Mouse (Mus musculus) lung, embryonic 16.5 days (tissue): ENCODE data around the gene Mdk. TPM values are rescaled to one million over a fixed set of nuclear protein-coding genes. Genes with fewer than 3 reads are reported as not detected.

Experiments used
- ATAC-seq: fragments of 200-750 bp; cut with Nextera tagmentation; 2 replicates; pipeline ENCODE4 v1.8.0; 2017; ENCODE audit warnings: low read depth, mild to moderate bottlenecking, moderate library complexity
- H3K27ac ChIP-seq: fragments of 300-500 bp; sonication (generic); 2 replicates; pipeline ENCODE4 v1.5.1; 2014; ENCODE audit warnings: mild to moderate bottlenecking, control low read depth, low read length
- H3K27me3 ChIP-seq: fragments of 300-500 bp; sonication (generic); 2 replicates; pipeline ENCODE4 v1.6.1; 2014; ENCODE audit warnings: low read depth, low read length, mixed read lengths; ENCODE audit not compliant: control insufficient read depth, insufficient read depth
- H3K36me3 ChIP-seq: fragments of 300-500 bp; sonication (generic); 2 replicates; pipeline ENCODE4 v1.6.1; 2014; ENCODE audit warnings: low read length; ENCODE audit not compliant: control insufficient read depth, insufficient read depth
- H3K4me1 ChIP-seq: fragments of 300-500 bp; sonication (generic); replicated peaks from 2 replicates; pipeline ENCODE4 v1.6.1; 2014; ENCODE audit warnings: low read length, mixed read lengths; ENCODE audit not compliant: control insufficient read depth, insufficient read depth
- H3K4me2 ChIP-seq: fragments of 300-500 bp; sonication (generic); 2 replicates; pipeline ENCODE4 v1.6.1; 2014; ENCODE audit warnings: low read depth, low read length, control low read depth
- H3K4me3 ChIP-seq: fragments of 300-500 bp; sonication (generic); 2 replicates; pipeline ENCODE4 v1.5.1; 2014; ENCODE audit warnings: mild to moderate bottlenecking, low read length, control low read depth
- H3K9ac ChIP-seq: fragments of 300-500 bp; sonication (generic); 2 replicates; pipeline ENCODE4 v1.6.1; 2014; ENCODE audit warnings: low read length, control low read depth
- H3K9me3 ChIP-seq: fragments of 300-500 bp; sonication (generic); 2 replicates; pipeline ENCODE4 v1.6.1; 2016; ENCODE audit warnings: low read length; ENCODE audit not compliant: control insufficient read depth
- WGBS: fragments of 180-500 bp; shearing (Covaris S2); extraction: QIAGEN DNeasy Blood & Tissue Kit; methylation state at CpG from one replicate; pipeline ENCODE4 v1.1.7; 2014; 5-methylcytosine and 5-hydroxymethylcytosine counted together
- polyA plus RNA-seq: library from polyadenylated mRNA; unstranded; fragments of >200 nt; fragmentation: Nextera tagmentation; extraction: Ambion mirVana; gene quantifications from 2 replicates; pipeline ENCODE4 v1.2.1, GENCODE M21; 2015

Mdk gene
- polyA plus RNA-seq, 1 experiment from 2014 or later: 776 TPM

DNA sequence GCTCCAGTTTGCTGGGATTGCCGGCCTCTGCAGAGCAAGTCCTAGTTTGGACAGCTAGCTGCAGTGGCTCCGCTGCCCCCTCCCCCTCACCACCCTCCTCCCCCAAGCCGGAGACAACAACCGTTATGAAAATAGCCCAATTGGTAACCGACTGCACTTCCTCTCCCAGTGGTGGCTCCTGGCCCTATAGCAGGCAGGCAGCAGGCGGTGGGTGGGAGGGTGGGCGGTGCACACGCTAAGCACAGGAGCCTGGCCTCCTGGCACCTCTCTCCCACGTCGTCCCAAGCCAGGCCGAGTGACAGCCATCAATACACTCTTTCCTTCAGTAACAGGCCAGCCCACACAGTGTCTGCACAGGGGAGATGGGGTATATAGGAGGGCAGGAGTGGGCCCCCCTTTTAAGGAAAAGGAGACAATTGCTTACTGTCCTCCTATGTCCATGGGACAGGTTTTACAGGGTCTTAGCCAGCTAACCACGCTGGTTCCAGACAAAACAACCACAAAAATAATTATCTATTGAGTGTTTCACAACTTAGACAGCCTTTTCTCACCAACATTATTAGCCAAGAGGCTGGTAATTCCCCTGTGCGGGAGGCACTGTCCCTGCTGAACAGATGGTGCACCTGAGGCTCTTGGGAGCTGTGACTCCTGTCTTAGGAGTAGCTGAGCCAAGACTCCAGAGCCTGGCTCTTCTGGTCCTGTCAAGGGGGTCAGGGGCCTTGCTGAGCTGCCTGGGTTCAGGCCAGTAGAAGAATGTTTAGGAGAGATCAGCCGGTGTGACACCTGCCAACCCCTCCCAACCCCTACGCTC lies 18.4 kb upstream of the Mdk start:
- peak overlapping the region; percentile 29 for H3K4me3 ChIP-seq
- peaks cover 64% of the 10 kb centered on the region for H3K4me1 ChIP-seq

DNA sequence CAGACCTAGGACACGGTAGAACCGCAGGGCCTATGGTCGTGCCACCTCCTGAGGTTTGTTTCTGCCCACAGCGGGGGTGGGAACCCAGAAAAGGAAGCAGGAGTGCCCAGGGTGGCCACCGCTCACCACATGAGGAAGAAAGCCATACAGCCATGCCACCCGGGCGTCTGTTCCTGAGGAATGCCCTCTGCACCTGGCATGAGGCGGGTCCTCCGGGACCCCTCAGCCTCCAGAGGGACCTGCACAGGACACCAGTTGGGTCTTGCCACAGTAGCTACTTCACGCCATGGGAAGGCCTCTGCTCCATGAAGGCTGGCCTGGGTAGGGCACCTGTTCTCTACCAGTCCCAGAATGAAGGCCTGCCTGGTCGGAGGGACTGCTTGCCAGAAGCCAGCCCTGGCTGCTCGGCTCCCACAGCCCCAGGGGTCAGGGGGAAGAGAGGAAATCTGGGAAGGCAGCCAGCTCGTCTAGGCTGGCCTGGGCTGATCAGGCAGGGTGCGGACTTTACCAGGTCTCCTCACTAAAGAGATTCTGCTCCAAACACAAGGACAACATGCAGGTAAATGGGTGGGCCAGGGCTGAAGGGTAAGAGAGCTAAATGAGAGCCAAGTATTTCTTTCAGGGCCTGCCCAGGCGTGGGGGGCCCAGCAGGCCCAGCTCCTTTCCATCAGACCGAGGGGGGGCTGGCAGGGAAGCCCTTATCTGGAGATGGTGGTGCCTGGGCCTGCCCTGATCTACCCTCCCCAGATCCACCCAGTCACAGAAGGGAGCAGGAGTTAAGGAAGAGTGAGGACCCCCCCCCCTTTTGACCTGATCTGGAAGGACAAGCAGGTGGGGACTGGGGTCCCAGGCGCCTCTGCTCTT lies 17.5 kb upstream of the Mdk start:
- Histone ChIP-seq H3K9me3 (no peaks in the 10 kb centered on the region), H3K4me1 (peaks cover 55% of the 10 kb centered on the region), H3K27ac (peak overlapping the region; percentile 89), H3K4me2 (peak overlapping the region; percentile 55), H3K27me3 (no peaks in the 10 kb centered on the region), H3K4me3 (peak overlapping the region; percentile 29), H3K9ac (peak overlapping the region; percentile 60), H3K36me3 (no peaks in the 10 kb centered on the region)
- WGBS: 54% methylated on average over 17 of the region's 17 CpGs
- ATAC-seq: peak; percentile 62

More for the DNA sequence above, 18.4 kb upstream of the Mdk start:
- Histone ChIP-seq H3K27me3 (no peaks in the 10 kb centered on the region), H3K4me2 (peak overlapping the region; percentile 55), H3K9ac (peak overlapping the region; percentile 60), H3K9me3 (no peaks in the 10 kb centered on the region), H3K36me3 (no peaks in the 10 kb centered on the region), H3K27ac (peak overlapping the region; percentile 89)
- ATAC-seq: peak; percentile 62
- WGBS: 19% methylated on average over 15 of the region's 15 CpGs

DNA sequence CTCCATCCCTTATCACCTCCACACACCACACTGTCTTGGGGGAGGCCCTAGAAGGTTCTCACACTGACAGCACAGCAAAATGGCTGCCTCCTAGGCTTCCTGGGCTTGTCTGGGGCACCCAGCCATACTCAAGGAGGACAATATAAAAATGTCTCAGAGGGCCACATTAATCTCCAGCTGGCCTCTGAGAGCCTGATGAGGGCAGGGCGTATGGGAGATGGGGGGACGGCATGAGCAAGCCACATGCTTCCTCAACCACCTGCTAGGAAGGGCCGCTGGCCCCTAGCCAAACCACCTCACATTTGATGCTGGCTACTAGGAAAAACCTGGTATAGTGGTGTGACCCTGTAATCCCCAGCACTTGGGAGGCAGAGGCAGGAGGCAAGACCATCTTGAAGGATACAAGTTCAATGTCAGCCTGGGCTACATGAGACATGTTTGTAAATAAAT lies 16.7 kb upstream of the Mdk start:
- H3K4me3 ChIP-seq: no peak overlapping the region
- no peaks in the 10 kb centered on the region for H3K9me3 ChIP-seq
- H3K27ac ChIP-seq: no peak overlapping the region
- no peaks in the 10 kb centered on the region for H3K27me3 ChIP-seq
- no peaks in the 10 kb centered on the region for H3K36me3 ChIP-seq
- no peak overlapping the region for H3K4me2 ChIP-seq
- H3K4me1 ChIP-seq: peaks cover 47% of the 10 kb centered on the region
- ATAC-seq: no peak
- WGBS: 58% methylated on average over 3 of the region's 3 CpGs
- no peak overlapping the region for H3K9ac ChIP-seq

DNA sequence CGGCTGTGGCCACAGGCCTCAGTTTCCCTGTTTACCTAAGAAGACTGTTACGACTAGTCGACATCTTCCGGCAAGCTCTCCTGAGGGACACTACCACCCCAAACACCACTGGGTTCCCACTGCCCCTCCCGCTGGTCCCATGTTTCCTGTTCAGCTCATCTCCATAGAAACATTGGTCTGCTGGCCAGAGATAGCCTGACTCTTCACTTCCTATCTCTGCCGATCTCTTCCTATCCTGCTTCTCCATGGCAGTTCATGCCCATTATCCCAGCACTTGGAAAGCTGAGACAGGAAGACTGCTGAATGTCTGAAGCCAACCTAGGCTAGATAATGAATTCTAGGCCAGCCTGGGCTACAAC lies 16.0 kb upstream of the Mdk start:
- H3K9ac ChIP-seq: no peak overlapping the region
- no peaks in the 10 kb centered on the region for H3K27me3 ChIP-seq
- H3K4me1 ChIP-seq: peaks cover 40% of the 10 kb centered on the region
- no peak overlapping the region for H3K4me3 ChIP-seq
- no peaks in the 10 kb centered on the region for H3K36me3 ChIP-seq
- no peak overlapping the region for H3K4me2 ChIP-seq
- peak overlapping the region; percentile 54 for H3K27ac ChIP-seq
- no peaks in the 10 kb centered on the region for H3K9me3 ChIP-seq
- 60% methylated on average over 6 of the region's 6 CpGs for WGBS
- no peak for ATAC-seq

DNA sequence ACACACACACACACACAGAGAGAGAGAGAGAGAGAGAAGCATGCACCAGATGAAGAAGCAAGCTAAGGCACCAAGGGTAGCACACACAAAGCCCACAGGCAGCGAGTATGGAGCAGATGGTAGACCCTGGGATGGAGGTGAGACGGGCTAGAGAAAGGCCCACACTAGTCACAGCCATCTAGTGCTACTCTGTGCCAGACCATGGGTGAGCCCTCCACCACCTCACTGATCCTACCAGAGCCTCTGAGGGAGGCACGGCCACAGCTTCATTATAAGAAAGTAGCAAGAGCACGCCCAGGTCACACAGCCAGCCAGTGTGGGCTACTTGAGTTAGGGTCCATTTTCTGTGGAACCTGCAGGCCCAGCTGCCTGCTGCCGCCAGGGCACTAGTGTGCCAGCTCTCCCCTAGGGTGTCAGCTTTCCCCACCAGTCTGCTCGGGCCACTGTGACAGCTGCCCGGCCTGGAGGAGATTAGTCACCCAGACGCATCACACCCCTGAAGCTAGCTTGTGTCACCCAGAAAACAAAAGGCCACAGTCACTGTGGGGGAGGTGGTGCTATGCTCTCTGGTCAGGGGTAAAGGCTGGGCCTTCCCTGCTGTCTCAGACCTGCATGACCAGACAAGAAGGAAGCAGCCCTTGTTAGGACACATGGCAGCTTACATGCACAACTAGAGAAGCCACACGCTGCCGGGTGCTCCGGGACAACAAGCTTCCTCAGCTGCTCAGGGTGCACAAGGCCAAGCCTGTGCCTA lies 15.5 kb upstream of the Mdk start:
- no peaks in the 10 kb centered on the region for H3K9me3 ChIP-seq
- ATAC-seq: no peak
- peak overlapping the region; percentile 54 for H3K27ac ChIP-seq
- no peak overlapping the region for H3K4me3 ChIP-seq
- H3K4me2 ChIP-seq: no peak overlapping the region
- H3K9ac ChIP-seq: peak overlapping the region; percentile 16; the same call in 1 of the 2 replicates
- H3K36me3 ChIP-seq: no peaks in the 10 kb centered on the region
- peaks cover 39% of the 10 kb centered on the region for H3K4me1 ChIP-seq
- no peaks in the 10 kb centered on the region for H3K27me3 ChIP-seq
- 59% methylated on average over 11 of the region's 11 CpGs for WGBS

DNA sequence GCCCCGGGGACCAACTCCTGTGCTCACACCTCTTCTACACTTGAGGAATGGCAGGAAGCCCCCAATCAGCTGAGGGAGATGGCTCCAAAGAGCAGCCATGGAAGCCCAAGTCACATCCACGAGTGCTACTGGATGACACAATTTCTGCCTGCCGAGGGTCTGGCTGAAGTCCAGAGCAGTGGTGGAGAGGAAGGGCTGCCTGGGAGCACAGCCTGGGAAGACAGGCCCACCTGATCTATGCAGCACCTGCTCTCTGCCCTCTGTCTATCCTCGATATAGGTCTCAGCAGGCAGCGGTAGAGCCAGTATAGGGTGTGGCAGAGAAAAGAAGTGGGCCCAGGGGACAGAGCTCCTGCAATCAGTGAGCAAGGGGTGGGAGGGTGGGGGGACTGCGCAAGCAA lies 14.7 kb upstream of the Mdk start:
- Histone ChIP-seq H3K36me3 (no peaks in the 10 kb centered on the region; the same call in 1 of the 2 replicates), H3K9ac (no peak overlapping the region), H3K27me3 (no peaks in the 10 kb centered on the region), H3K4me1 (peaks cover 39% of the 10 kb centered on the region), H3K4me3 (no peak overlapping the region), H3K4me2 (no peak overlapping the region), H3K27ac (no peak overlapping the region), H3K9me3 (no peaks in the 10 kb centered on the region)
- ATAC-seq: no peak
- 35% methylated on average over 6 of the region's 6 CpGs for WGBS

DNA sequence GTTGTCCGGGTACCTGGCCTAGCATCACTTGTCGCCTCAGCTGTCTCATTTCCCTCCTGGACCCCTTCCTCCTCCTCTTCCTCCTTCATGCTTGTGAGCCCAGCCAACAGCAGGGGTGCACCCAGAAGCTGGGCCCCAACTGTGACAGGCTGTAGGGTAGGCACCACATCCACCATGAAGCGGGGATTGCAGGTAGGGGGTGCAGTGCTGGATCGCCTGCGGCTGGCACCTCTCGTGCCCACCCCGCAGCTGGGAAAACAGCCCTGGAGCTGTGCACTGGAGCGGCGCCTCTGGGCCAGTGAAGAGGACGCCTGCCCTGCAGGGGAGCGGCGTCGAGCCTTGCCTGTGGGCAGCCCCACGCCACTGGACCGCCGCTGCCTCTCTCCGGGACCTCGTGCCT lies 13.4 kb upstream of the Mdk start, which contains the start of gene Gm9821:
TSS of gene Gm9821 (plus strand) at position 221 of the 400 bp plus-strand sequence.
- WGBS: 93% methylated on average over 18 of the region's 18 CpGs
- no peak within 1 kb of the TSS for H3K4me2 ChIP-seq
- no peak within 1 kb of the TSS for H3K9ac ChIP-seq
- H3K4me1 ChIP-seq: peaks cover 35% of the 10 kb centered on the region
- no peaks in the 10 kb centered on the region; the same call in 1 of the 2 replicates for H3K36me3 ChIP-seq
- no peak within 1 kb of the TSS for H3K4me3 ChIP-seq
- no peak for ATAC-seq
- H3K27ac ChIP-seq: no peak within 1 kb of the TSS
- H3K9me3 ChIP-seq: no peaks in the 10 kb centered on the region
- no peaks in the 10 kb centered on the region for H3K27me3 ChIP-seq

DNA sequence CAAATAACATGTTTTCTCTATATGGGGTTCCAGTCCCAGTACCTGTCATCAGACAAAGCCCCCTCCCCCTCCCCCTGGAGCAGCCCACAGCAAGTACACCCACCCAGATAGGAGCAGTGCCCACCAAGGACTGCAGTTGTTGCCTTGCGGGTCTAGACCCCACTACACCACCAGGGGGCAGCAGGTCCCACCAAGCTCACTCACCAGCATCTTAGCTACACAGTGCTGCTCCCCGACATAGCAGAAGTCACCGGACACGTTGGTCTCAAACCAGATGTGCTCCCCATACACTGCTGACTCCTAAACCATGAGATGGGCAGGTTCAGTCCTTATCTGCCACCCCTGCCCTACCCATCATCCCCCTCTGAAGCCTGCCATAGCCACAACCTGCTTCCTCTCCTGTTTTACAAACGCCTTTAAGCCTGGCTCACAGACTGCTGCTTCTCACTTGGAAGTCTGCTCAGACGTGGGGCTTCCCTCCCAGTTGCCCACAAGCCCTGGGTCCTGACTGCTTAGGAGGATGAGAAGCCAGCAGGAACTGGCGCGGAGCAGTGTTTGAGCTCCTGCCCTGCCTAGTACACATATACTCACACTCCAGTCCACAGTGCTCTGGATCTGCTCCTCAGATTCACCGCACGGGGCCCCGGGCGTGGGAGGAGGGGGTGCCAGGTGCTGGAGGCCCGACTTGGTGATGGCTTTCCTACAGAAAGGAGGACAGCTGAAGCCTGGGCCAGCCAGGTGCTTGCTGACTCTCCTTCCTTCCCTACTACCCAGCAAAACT lies 12.3 kb upstream of the Mdk start:
- Histone ChIP-seq H3K9ac (no peak overlapping the region), H3K27me3 (no peaks in the 10 kb centered on the region), H3K4me2 (no peak overlapping the region), H3K4me1 (peaks cover 24% of the 10 kb centered on the region), H3K9me3 (no peaks in the 10 kb centered on the region), H3K4me3 (no peak overlapping the region), H3K27ac (no peak overlapping the region), H3K36me3 (peaks cover 8% of the 10 kb centered on the region)
- 40% methylated on average over 13 of the region's 13 CpGs for WGBS
- ATAC-seq: peak; percentile 74
